Mouse (Mus musculus) MEL (cell line): Measurements from ENCODE around the gene Gm10197.

Experiments used
- CTCF ChIP-seq, 3 experiments: IDR thresholded peaks in 2 of 3; conservative IDR thresholded peaks in 1 of 3; 2 replicates each; pipeline ENCODE4 v1.5.1; 2011 to 2012; ENCODE audit warnings: low read length in 3 of 3, low read depth in 2 of 3, mild to moderate bottlenecking in 2 of 3, improper control_type of control experiment in 1 of 3, inconsistent platforms in 1 of 3, mixed read lengths in 1 of 3, moderate library complexity in 1 of 3; ENCODE audit not compliant: control insufficient read depth in 1 of 3, insufficient read depth in 1 of 3, poor library complexity in 1 of 3, severe bottlenecking in 1 of 3
- EP300 ChIP-seq, 2 experiments: IDR thresholded peaks; 2 replicates each; pipeline ENCODE4 v1.6.1; 2011; ENCODE audit warnings: improper control_type of control experiment in 2 of 2, low read length in 2 of 2, low read depth in 1 of 2, mild to moderate bottlenecking in 1 of 2
- ETS1 ChIP-seq: IDR thresholded peaks from 2 replicates; pipeline ENCODE4 v1.6.1; 2012; ENCODE audit warnings: low read depth, mild to moderate bottlenecking, inconsistent platforms, low read length, improper control_type of control experiment, moderate library complexity
- KAT2A ChIP-seq: conservative IDR thresholded peaks from 2 replicates; pipeline ENCODE4 v1.6.1; 2012; ENCODE audit warnings: low read depth, low read length, improper control_type of control experiment, inconsistent platforms
- MAX ChIP-seq: IDR thresholded peaks from 2 replicates; pipeline ENCODE4 v1.6.1; 2011; ENCODE audit warnings: low read length, improper control_type of control experiment
- MXI1 ChIP-seq: IDR thresholded peaks from 2 replicates; pipeline ENCODE4 v1.6.1; 2011; ENCODE audit warnings: mild to moderate bottlenecking, low read depth, low read length, improper control_type of control experiment
- POLR2A ChIP-seq, 2 experiments: IDR thresholded peaks; 2 replicates each; pipeline ENCODE4 v1.6.1; 2011 to 2012; ENCODE audit warnings: low read length in 2 of 2, mild to moderate bottlenecking in 2 of 2, control low read depth in 1 of 2, improper control_type of control experiment in 1 of 2, low read depth in 1 of 2, moderate library complexity in 1 of 2; ENCODE audit not compliant: control insufficient read depth in 1 of 2, insufficient read depth in 1 of 2, poor library complexity in 1 of 2
- POLR2AphosphoS5 ChIP-seq: IDR thresholded peaks from 2 replicates; pipeline ENCODE4 v1.6.1; 2012; ENCODE audit warnings: low read depth, borderline replicate concordance, mild to moderate bottlenecking, inconsistent platforms, low read length, moderate library complexity, mixed read lengths
- RAD21 ChIP-seq: IDR thresholded peaks from 2 replicates; pipeline ENCODE4 v1.6.1; 2011; ENCODE audit warnings: mild to moderate bottlenecking, low read depth, low read length, improper control_type of control experiment
- RCOR1 ChIP-seq: IDR thresholded peaks from 2 replicates; pipeline ENCODE4 v1.6.1; 2012; ENCODE audit warnings: low read depth, mild to moderate bottlenecking, inconsistent platforms, low read length, improper control_type of control experiment
- TCF12 ChIP-seq: IDR thresholded peaks from 2 replicates; pipeline ENCODE4 v1.6.1; 2014; ENCODE audit warnings: low read depth, mild to moderate bottlenecking, inconsistent platforms, low read length, improper control_type of control experiment, moderate library complexity
- USF1 ChIP-seq: IDR thresholded peaks from 2 replicates; pipeline ENCODE4 v1.6.1; 2014; ENCODE audit warnings: low read depth, mild to moderate bottlenecking, inconsistent platforms, low read length, improper control_type of control experiment, moderate library complexity
- ZKSCAN1 ChIP-seq: IDR thresholded peaks from 2 replicates; pipeline ENCODE4 v1.6.1; 2012; ENCODE audit warnings: low read depth, mild to moderate bottlenecking, inconsistent platforms, low read length, improper control_type of control experiment, moderate library complexity
- ZNF384 ChIP-seq: IDR thresholded peaks from 2 replicates; pipeline ENCODE4 v1.6.1; 2012; ENCODE audit warnings: low read depth, mild to moderate bottlenecking, inconsistent platforms, low read length, improper control_type of control experiment

GRCm38 (mm10) chr19:53364551-53364950, 7.0 kb downstream of the Gm10197 start:
- TF ChIP-seq ETS1 = no peak
- TF ChIP-seq CTCF (IDR thresholded peaks at IDR 0.05 in 2 of 3, conservative IDR thresholded peaks at IDR 0.05 in 1 of 3; ENCODE audit: control insufficient read depth in 1 of 3, insufficient read depth in 1 of 3, low read depth in 2 of 3, low read length in 3 of 3, poor library complexity in 1 of 3, severe bottlenecking in 1 of 3) = no peak
- no peak for TF ChIP-seq KAT2A
- TF ChIP-seq TCF12 = no peak
- no peak for TF ChIP-seq POLR2AphosphoS5
- TF ChIP-seq ZNF384 = no peak
- TF ChIP-seq RAD21 = no peak
- no peak for TF ChIP-seq MAX
- no peak for TF ChIP-seq POLR2A (IDR thresholded peaks at IDR 0.05; ENCODE audit: control insufficient read depth in 1 of 2, insufficient read depth in 1 of 2, low read depth in 1 of 2, low read length in 2 of 2, poor library complexity in 1 of 2)
- TF ChIP-seq EP300 (IDR thresholded peaks at IDR 0.05; ENCODE audit: low read depth in 1 of 2, low read length in 2 of 2) = no peak
- TF ChIP-seq ZKSCAN1 = no peak
- TF ChIP-seq RCOR1 = no peak
- TF ChIP-seq USF1 = no peak
- TF ChIP-seq MXI1 = no peak
